Mouse (Mus musculus): Measurements from ENCODE around the gene Gcn1l1.

- TF ChIP-seq EP300 (IDR thresholded peaks at IDR 0.05; ENCODE audit: low read depth in 1 of 2, low read length in 2 of 2): no peak
- peak; percentile 52; the same call in 1 of the 2 replicates for TF ChIP-seq MYC (IDR thresholded peaks at IDR 0.05; ENCODE audit: low read depth, low read length)
- 0 out of 2 replicates have a peak, but pooled peaks have one; percentile 52 for TF ChIP-seq GATA1 (IDR thresholded peaks at IDR 0.05; ENCODE audit: low read depth, low read length)
- TF ChIP-seq CTCF (IDR thresholded peaks at IDR 0.05 in 2 of 3, conservative IDR thresholded peaks at IDR 0.05 in 1 of 3; ENCODE audit: control insufficient read depth in 1 of 3, insufficient read depth in 1 of 3, low read depth in 2 of 3, low read length in 3 of 3, poor library complexity in 1 of 3, severe bottlenecking in 1 of 3): no peak
- TF ChIP-seq ZNF384 (IDR thresholded peaks at IDR 0.05; ENCODE audit: low read depth, low read length): no peak
- no peak for TF ChIP-seq RCOR1 (IDR thresholded peaks at IDR 0.05; ENCODE audit: low read depth, low read length)
- no peak for TF ChIP-seq POLR2A (IDR thresholded peaks at IDR 0.05; ENCODE audit: control insufficient read depth in 1 of 2, insufficient read depth in 1 of 2, low read depth in 1 of 2, low read length in 2 of 2, poor library complexity in 1 of 2)
Measured at GRCm38 (mm10) chr5:115560336-115560905, 4.6 kb upstream of the Gcn1l1 start.
